Mouse (Mus musculus) heart, embryonic 11.5 days (tissue): ENCODE results near the gene Vmn2r5. TPM values are rescaled to one million over a fixed set of nuclear protein-coding genes. Genes with fewer than 3 reads are reported as not detected.
"Not testable (repeated sequence)": the region's sequence is repeated elsewhere in the genome, so short reads cannot be mapped to it uniquely, and the experiment has no call there.

Experiments
- ATAC-seq: fragments of 200-750 bp; cut with Nextera tagmentation; replicated peaks from 2 replicates; pipeline ENCODE4 v1.8.0; 2017; ENCODE audit warnings: moderate library complexity; ENCODE audit not compliant: insufficient number of reproducible peaks, low FRiP score, low TSS enrichment
- H3K27ac ChIP-seq: fragments of 300-500 bp; sonication (generic); 2 replicates; pipeline ENCODE4 v1.5.1; 2014; ENCODE audit warnings: mild to moderate bottlenecking, low read depth, low read length
- H3K27me3 ChIP-seq: fragments of 300-500 bp; sonication (generic); 2 replicates; pipeline ENCODE4 v1.6.1; 2014; ENCODE audit warnings: mild to moderate bottlenecking, low read length, mixed read lengths; ENCODE audit not compliant: control insufficient read depth, insufficient read depth
- H3K36me3 ChIP-seq: fragments of 300-500 bp; sonication (generic); 2 replicates; pipeline ENCODE4 v1.6.1; 2014; ENCODE audit warnings: mild to moderate bottlenecking, low read length, moderate library complexity, mixed read lengths; ENCODE audit not compliant: control insufficient read depth, insufficient read depth
- H3K4me1 ChIP-seq: fragments of 300-500 bp; sonication (generic); 2 replicates; pipeline ENCODE4 v1.6.1; 2014; ENCODE audit warnings: low read length; ENCODE audit not compliant: control insufficient read depth, insufficient read depth
- H3K4me2 ChIP-seq: fragments of 300-500 bp; sonication (generic); 2 replicates; pipeline ENCODE4 v1.6.1; 2014; ENCODE audit warnings: mild to moderate bottlenecking, moderate library complexity
- H3K4me3 ChIP-seq: fragments of 300-500 bp; sonication (generic); 2 replicates; pipeline ENCODE4 v1.5.1; 2014; ENCODE audit warnings: low read depth, low read length
- H3K9ac ChIP-seq: fragments of 300-500 bp; sonication (generic); 2 replicates; pipeline ENCODE4 v1.6.1; 2014; ENCODE audit warnings: mild to moderate bottlenecking, low read depth, low read length, moderate library complexity
- H3K9me3 ChIP-seq: fragments of 300-500 bp; sonication (generic); replicated peaks from 2 replicates; pipeline ENCODE4 v1.6.1; 2016; ENCODE audit warnings: low read length; ENCODE audit not compliant: control insufficient read depth
- WGBS: fragments of 180-500 bp; shearing (Covaris S2); extraction: QIAGEN DNeasy Blood & Tissue Kit; methylation state at CpG from one replicate; pipeline ENCODE4 v1.1.7; 2014; ENCODE audit not compliant: insufficient replicate concordance; 5-methylcytosine and 5-hydroxymethylcytosine counted together
- polyA plus RNA-seq: library from polyadenylated mRNA; unstranded; fragments of >200 nt; fragmentation: Nextera tagmentation; extraction: Ambion mirVana; gene quantifications from 2 replicates; pipeline ENCODE4 v1.2.1, GENCODE M21; 2014

Gene Vmn2r5
- not detected in 2 replicates for polyA plus RNA-seq

GRCm38 (mm10) chr3:64509742-64510141 lies at the start of gene Vmn2r5:
TSS of gene Vmn2r5 (minus strand) at chr3:64509842.
- not testable (repeated sequence) for H3K36me3 ChIP-seq, ATAC-seq
- no CpG with 5 or more reads among the region's 2 CpGs for WGBS

GRCm38 (mm10) chr3:64523585-64523984 lies 13.9 kb upstream of the Vmn2r5 start:
- not testable (repeated sequence) for H3K4me3 ChIP-seq, H3K27me3 ChIP-seq, H3K4me2 ChIP-seq, H3K9ac ChIP-seq, H3K27ac ChIP-seq, ATAC-seq, H3K9me3 ChIP-seq, H3K36me3 ChIP-seq, H3K4me1 ChIP-seq
- WGBS, result 60% methylated on average over 1 of the region's 1 CpGs

More at GRCm38 (mm10) chr3:64509742-64510141, at the start of gene Vmn2r5:
- H3K4me2 ChIP-seq, H3K9me3 ChIP-seq, H3K9ac ChIP-seq, H3K4me3 ChIP-seq, H3K4me1 ChIP-seq, H3K27me3 ChIP-seq, H3K27ac ChIP-seq: not testable (repeated sequence)

Other genes with a start within 250 kb of the Vmn2r5 start
- not detected in 2 replicates for gene Vmn2r3, start 220.1 kb downstream of the Vmn2r5 start, polyA plus RNA-seq
- not detected in 2 replicates for gene Vmn2r4, start 94.5 kb downstream of the Vmn2r5 start, polyA plus RNA-seq
- gene Vmn2r6, start 56.0 kb upstream of the Vmn2r5 start, polyA plus RNA-seq, result not detected in 2 replicates